Comparison of ENCODE assay signal across 8 mouse cellular contexts in the genomic region with DNA sequence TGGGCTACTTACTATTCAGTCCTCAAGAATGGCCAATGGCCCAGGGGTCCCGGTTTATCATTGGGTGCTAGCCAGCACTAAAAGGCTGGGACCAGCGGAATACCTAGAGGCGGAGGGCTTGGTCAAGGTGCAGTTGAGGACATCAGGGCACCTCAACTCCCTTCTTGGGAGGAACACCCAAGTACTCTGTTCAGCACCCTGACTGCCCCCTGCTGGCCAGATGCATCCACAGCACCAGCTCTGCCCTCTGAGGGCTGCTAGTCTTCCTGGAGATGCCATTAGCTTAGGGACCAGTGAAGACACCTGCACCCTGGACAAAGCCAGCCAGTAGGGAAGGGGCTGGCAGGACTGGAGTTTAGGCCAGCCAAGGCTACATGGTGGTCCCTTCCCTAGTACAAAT. TPM values are rescaled to one million over a fixed set of nuclear protein-coding genes. Genes with fewer than 3 reads are reported as not detected.
DNase-seq lines count a peak whose midpoint lies in the region; ATAC-seq and TF ChIP-seq lines count a peak whose summit lies in the region.

No protein-coding gene starts in this region.

- TF ChIP-seq EP300 in ES-Bruce4 (IDR thresholded peaks at IDR 0.05; ENCODE audit: insufficient read depth, low read depth, low read length), result no peak
- no peak for TF ChIP-seq EP300 in lung, postnatal 0 days (IDR thresholded peaks at IDR 0.05)

- no peaks in the 10 kb centered on the region for H3K9me3 ChIP-seq in ES-Bruce4 (replicated peaks; ENCODE audit: control insufficient read depth, insufficient read depth, low read length, poor library complexity, severe bottlenecking)
- no peaks in the 10 kb centered on the region for H3K9me3 ChIP-seq in forebrain, embryonic 13.5 days (replicated peaks)
- no peaks in the 10 kb centered on the region for H3K9me3 ChIP-seq in lung, postnatal 0 days (ENCODE audit: low read length)

- peak overlapping the region; percentile 98; the same call in 1 of the 2 replicates for H3K4me2 ChIP-seq in forebrain, embryonic 13.5 days
- H3K4me2 ChIP-seq in lung, postnatal 0 days (replicated peaks; ENCODE audit: low read depth, low read length), result peak overlapping the region; percentile 100

- WGBS in forebrain, embryonic 13.5 days, result 72% methylated on average over 3 of the region's 3 CpGs
- 57% methylated on average over 3 of the region's 3 CpGs for WGBS in lung, postnatal 0 days

- no peak for ATAC-seq in forebrain, embryonic 13.5 days
- peak; percentile 29 for ATAC-seq in lung, postnatal 0 days

- no peak overlapping the region for H3K4me3 ChIP-seq in ES-Bruce4 (ENCODE audit: low read depth, low read length)
- H3K4me3 ChIP-seq in forebrain, embryonic 13.5 days, result peak overlapping the region; percentile 66
- no peak overlapping the region for H3K4me3 ChIP-seq in lung, postnatal 0 days (ENCODE audit: low read depth, low read length)

- no peak overlapping the region for H3K9ac ChIP-seq in ES-Bruce4 (ENCODE audit: low read depth, poor library complexity, severe bottlenecking)
- H3K9ac ChIP-seq in forebrain, embryonic 13.5 days, result no peak overlapping the region
- no peak overlapping the region for H3K9ac ChIP-seq in lung, postnatal 0 days (replicated peaks; ENCODE audit: low read depth)

- intact Hi-C loops in heart, postnatal 10 days (cut with DNase I), result loop anchor here (5.0 to 10.0 kb wide), 2 partner anchors 264 to 511 kb away; no protein-coding TSS in a partner anchor

- H3K4me1 ChIP-seq in ES-Bruce4 (ENCODE audit: control insufficient read depth, insufficient read depth, low read length), result no peaks in the 10 kb centered on the region
- H3K4me1 ChIP-seq in forebrain, embryonic 13.5 days, result peaks cover 19% of the 10 kb centered on the region
- H3K4me1 ChIP-seq in lung, postnatal 0 days (ENCODE audit: insufficient read depth, low read depth, low read length), result no peaks in the 10 kb centered on the region

- H3K27ac ChIP-seq in ES-Bruce4 (ENCODE audit: insufficient read depth, low read length), result no peak overlapping the region
- no peak overlapping the region for H3K27ac ChIP-seq in forebrain, embryonic 13.5 days
- no peak overlapping the region for H3K27ac ChIP-seq in lung, postnatal 0 days (ENCODE audit: low read length)

- peaks cover 6% of the 10 kb centered on the region; the same call in 1 of the 2 replicates for H3K27me3 ChIP-seq in ES-Bruce4 (ENCODE audit: control insufficient read depth, insufficient read depth, low read length, poor library complexity, severe bottlenecking)
- H3K27me3 ChIP-seq in forebrain, embryonic 13.5 days, result peaks cover 33% of the 10 kb centered on the region
- peaks cover 3% of the 10 kb centered on the region; the same call in 1 of the 2 replicates for H3K27me3 ChIP-seq in lung, postnatal 0 days (replicated peaks; ENCODE audit: insufficient read depth, low read length)

- no peaks in the 10 kb centered on the region for H3K36me3 ChIP-seq in ES-Bruce4 (ENCODE audit: control insufficient read depth, insufficient read depth, low read length, poor library complexity, severe bottlenecking)
- H3K36me3 ChIP-seq in forebrain, embryonic 13.5 days (ENCODE audit: poor library complexity, severe bottlenecking), result no peaks in the 10 kb centered on the region
- no peaks in the 10 kb centered on the region for H3K36me3 ChIP-seq in lung, postnatal 0 days (ENCODE audit: insufficient read depth, low read length)

- TF ChIP-seq CTCF in ES-Bruce4 (IDR thresholded peaks at IDR 0.05; ENCODE audit: low read depth, low read length), result peak; percentile 90
- TF ChIP-seq CTCF in brain, embryonic 14.5 days (IDR thresholded peaks at IDR 0.05; ENCODE audit: borderline replicate concordance, extremely low read depth, insufficient read depth, insufficient read length), result peak; percentile 72
- peak; percentile 91 for TF ChIP-seq CTCF in lung, postnatal 0 days (IDR thresholded peaks at IDR 0.05)

- peak; percentile 70 for DNase-seq in brain, embryonic 14.5 days (ENCODE audit: low read depth)
- DNase-seq in heart, postnatal 10 days, result peak; percentile 78 to 88
- peak; percentile 75 to 88 for DNase-seq in layer of hippocampus, adult 18-20 months (ENCODE audit: low spot score in 2 of 2)
- peak; percentile 72 for DNase-seq in lung, postnatal 0 days (ENCODE audit: low spot score)
- DNase-seq in right cerebral cortex, adult 18-20 months, result peak; percentile 79
- peak; percentile 48 to 61 for DNase-seq in urinary bladder, adult 18-20 months (ENCODE audit: low spot score in 2 of 2)

- no peak for TF ChIP-seq POLR2A in ES-Bruce4 (IDR thresholded peaks at IDR 0.05; ENCODE audit: insufficient read depth, low read length)
- no peak for TF ChIP-seq POLR2A in brain, embryonic 14.5 days (IDR thresholded peaks at IDR 0.05; ENCODE audit: borderline replicate concordance, extremely low read depth, insufficient read depth, insufficient read length, poor library complexity, severe bottlenecking)

RNA-seq across cellular contexts. Expression of a gene that starts 1.9 kb away (rescaled TPM):
- polyA plus RNA-seq in ES-Bruce4 (2011; ENCODE audit: insufficient read depth, insufficient read length, low read depth, missing spikeins), result 1.0 and 1.2 TPM in 2 replicates
- 16.7 and 29.0 TPM in 2 replicates for polyA plus RNA-seq in brain, embryonic 14.5 days (2012; rRNA removed)
- 6.5 and 8.4 TPM in 2 replicates for polyA plus RNA-seq in forebrain, embryonic 13.5 days (2015; fragmentation: Nextera tagmentation; extraction: Ambion mirVana)
- total RNA-seq in heart, postnatal 10 days (2021), result 10 to 100 TPM; 12.2 to 12.5 TPM
- total RNA-seq in layer of hippocampus, adult 18-20 months (2021), result 10 to 100 TPM; 41.0 to 49.9 TPM
- polyA plus RNA-seq in lung, postnatal 0 days (2015; fragmentation: Nextera tagmentation; extraction: Ambion mirVana), result 9.4 TPM in 2 replicates
